Comparison of ENCODE assay signal across 29 mouse cellular contexts in the genomic region with DNA sequence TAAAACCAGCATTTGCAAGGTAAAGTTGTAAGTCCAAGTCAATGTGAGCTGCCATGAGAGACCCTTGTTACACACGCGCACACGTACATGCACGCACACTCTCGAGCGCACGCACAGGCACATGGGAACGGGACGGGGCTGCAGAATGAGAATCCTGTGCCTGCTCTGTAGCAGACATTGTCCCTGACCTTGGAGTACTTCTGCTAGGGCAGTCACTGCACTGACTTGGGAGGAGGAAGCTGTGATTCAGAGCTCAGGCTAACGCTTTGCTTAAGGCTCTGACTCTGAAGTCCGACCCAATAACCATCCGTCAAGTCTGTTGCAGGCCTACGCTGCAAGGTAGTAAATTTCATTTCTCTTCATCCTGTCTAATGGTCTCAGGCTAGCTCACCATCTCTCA. TPM values are rescaled to one million over a fixed set of nuclear protein-coding genes. Genes with fewer than 3 reads are reported as not detected.
DNase-seq lines count a peak whose midpoint lies in the region; ATAC-seq and TF ChIP-seq lines count a peak whose summit lies in the region.
"Had no signal": no experiment of that assay in that cellular context is flagged by ENCODE, and none has a peak within 500 bp of the region (broad histone marks: within the 10 kb centered on the region; RNA-seq: fewer than 3 reads in every experiment).

No protein-coding gene starts in this region.

- DNase-seq in heart, embryonic 10.5 days (ENCODE audit: low spot score) = no peak
- no peak for DNase-seq in heart, adult 11 months
- DNase-seq in heart, postnatal 36 days = no peak
- no peak for DNase-seq in ES-E14 (ENCODE audit: low read depth, low spot score)
- DNase-seq in adrenal gland, postnatal 10 days = peak; percentile 38
- DNase-seq in layer of hippocampus, adult 18-20 months (ENCODE audit: low spot score in 2 of 2) = no peak
- no peak for DNase-seq in layer of hippocampus, postnatal 36 days
- DNase-seq: cerebellum, adult 11 months; cerebellum, adult 9-10 months; embryo, embryonic 11 days; gastrocnemius, postnatal 14 days; kidney, adult 18-20 months; kidney, postnatal 4 days; liver; lung, adult 2 months; lung, postnatal 10 days; spleen, adult 18-20 months; thymus, adult 18-20 months; thymus, postnatal 25 days had no signal

- H3K36me3 ChIP-seq in heart, embryonic 10.5 days = no peaks in the 10 kb centered on the region
- H3K36me3 ChIP-seq in heart, embryonic 15.5 days = no peaks in the 10 kb centered on the region
- no peaks in the 10 kb centered on the region for H3K36me3 ChIP-seq in ES-E14 (ENCODE audit: control insufficient read depth, insufficient read depth, low read length, poor library complexity, severe bottlenecking)
- H3K36me3 ChIP-seq: embryonic facial prominence, embryonic 12.5 days; midbrain, embryonic 10.5 days; midbrain, embryonic 15.5 days; neural tube, embryonic 15.5 days had no signal

- intact Hi-C loops in heart, postnatal 36 days (cut with DNase I) = no loop called here

- H3K9ac ChIP-seq in heart, embryonic 15.5 days = no peak overlapping the region
- H3K9ac ChIP-seq in ES-E14 (ENCODE audit: insufficient read depth, low read depth, low read length, poor library complexity, severe bottlenecking) = peak overlapping the region; percentile 22; the same call in 1 of the 2 replicates
- H3K9ac ChIP-seq: embryonic facial prominence, embryonic 12.5 days; liver, embryonic 14.5 days; midbrain, embryonic 15.5 days; neural tube, embryonic 15.5 days had no signal

- no peaks in the 10 kb centered on the region for H3K9me3 ChIP-seq in heart, embryonic 10.5 days
- H3K9me3 ChIP-seq in heart, embryonic 15.5 days (replicated peaks) = no peaks in the 10 kb centered on the region
- H3K9me3 ChIP-seq in ES-E14 (ENCODE audit: control insufficient read depth, insufficient read depth, low read depth, low read length) = no peaks in the 10 kb centered on the region
- H3K9me3 ChIP-seq: embryonic facial prominence, embryonic 12.5 days; midbrain, embryonic 10.5 days; midbrain, embryonic 15.5 days; neural tube, embryonic 15.5 days had no signal

- peak overlapping the region; percentile 59 for H3K27ac ChIP-seq in heart, embryonic 10.5 days
- peak overlapping the region; percentile 70 for H3K27ac ChIP-seq in heart, embryonic 15.5 days
- no peak overlapping the region for H3K27ac ChIP-seq in ES-E14 (ENCODE audit: insufficient read depth, low read depth, low read length, poor library complexity, severe bottlenecking)
- H3K27ac ChIP-seq: embryonic facial prominence, embryonic 12.5 days; kidney, postnatal 0 days; liver, embryonic 14.5 days; macrophage; midbrain, embryonic 10.5 days; midbrain, embryonic 15.5 days; neural tube, embryonic 15.5 days had no signal

- 87% methylated on average over 13 of the region's 13 CpGs for WGBS in heart, embryonic 10.5 days
- 79% methylated on average over 13 of the region's 13 CpGs for WGBS in heart, embryonic 15.5 days

- H3K27me3 ChIP-seq in heart, embryonic 10.5 days (ENCODE audit: insufficient read depth, poor library complexity, severe bottlenecking) = no peaks in the 10 kb centered on the region
- H3K27me3 ChIP-seq in heart, embryonic 15.5 days = no peaks in the 10 kb centered on the region
- H3K27me3 ChIP-seq: embryonic facial prominence, embryonic 12.5 days; midbrain, embryonic 15.5 days; neural tube, embryonic 15.5 days had no signal

- no peak for ATAC-seq in heart, embryonic 15.5 days (replicated peaks; ENCODE audit: insufficient number of reproducible peaks, insufficient read depth, low FRiP score, low read depth)
- ATAC-seq: forebrain, embryonic 14.5 days; hindbrain, embryonic 16.5 days; midbrain, embryonic 15.5 days had no signal

- no peak overlapping the region for H3K4me3 ChIP-seq in heart, embryonic 10.5 days
- no peak overlapping the region for H3K4me3 ChIP-seq in heart, embryonic 15.5 days
- peak overlapping the region in 1 of 2 experiments; percentile 44; a peak in 2 of 4 replicates for H3K4me3 ChIP-seq in ES-E14 (ENCODE audit: insufficient read depth in 1 of 2, low read depth in 1 of 2, low read length in 2 of 2, poor library complexity in 1 of 2, severe bottlenecking in 1 of 2)
- H3K4me3 ChIP-seq: embryonic facial prominence, embryonic 12.5 days; midbrain, embryonic 10.5 days; midbrain, embryonic 15.5 days; neural tube, embryonic 15.5 days had no signal

- H3K4me2 ChIP-seq in heart, embryonic 15.5 days = no peak overlapping the region
- H3K4me2 ChIP-seq: embryonic facial prominence, embryonic 12.5 days; midbrain, embryonic 15.5 days; neural tube, embryonic 15.5 days had no signal

- in situ Hi-C loops in ES-E14 (cut with MboI; ENCODE audit: low sequenced_read_pairs in 2 of 2, unreplicated experiment in 2 of 2) = no loop called here

- peaks cover 28% of the 10 kb centered on the region for H3K4me1 ChIP-seq in heart, embryonic 10.5 days
- peaks cover 20% of the 10 kb centered on the region for H3K4me1 ChIP-seq in heart, embryonic 15.5 days (replicated peaks)
- H3K4me1 ChIP-seq in ES-E14 (ENCODE audit: control insufficient read depth in 2 of 2, insufficient read depth in 2 of 2, low read length in 2 of 2, poor library complexity in 1 of 2) = peaks cover 5 to 7% of the 10 kb centered on the region in 2 experiments; a peak in 2 of 4 replicates
- H3K4me1 ChIP-seq: embryonic facial prominence, embryonic 12.5 days had no signal

TF ChIP-seq in ES-E14, 5 proteins besides CTCF, POLR2A, EP300 and RAD21:
- TF ChIP-seq ZC3H11A (IDR thresholded peaks at IDR 0.05; ENCODE audit: borderline replicate concordance, low read depth, low read length) = no peak
- TF ChIP-seq HCFC1 (IDR thresholded peaks at IDR 0.05; ENCODE audit: borderline replicate concordance, insufficient read depth, low read length) = no peak
- TF ChIP-seq MAFK (IDR thresholded peaks at IDR 0.05; ENCODE audit: insufficient read depth, low read depth, low read length) = no peak
- TF ChIP-seq CHD2 (IDR thresholded peaks at IDR 0.05; ENCODE audit: low read depth, low read length) = no peak
- TF ChIP-seq ZNF384 (IDR thresholded peaks at IDR 0.05; ENCODE audit: low read depth, low read length) = no peak

RNA-seq across cellular contexts. Expression of gene Mettl16, which starts 21.4 kb away (rescaled TPM):
- 43.2 and 52.9 TPM in 2 replicates for polyA plus RNA-seq in heart, embryonic 10.5 days (2016; fragmentation: Nextera tagmentation; extraction: Ambion mirVana)
- polyA plus RNA-seq in heart, embryonic 15.5 days (2015; fragmentation: Nextera tagmentation; extraction: Ambion mirVana) = 28.0 and 30.5 TPM in 2 replicates
- 10 to 100 TPM; 13.0 to 13.8 TPM for total RNA-seq in heart, postnatal 36 days (2021)
- 52.5 and 72.7 TPM in 2 replicates for total RNA-seq in ES-E14 (2012; rRNA removed)
- total RNA-seq in adrenal gland, postnatal 10 days (2021) = 10 to 100 TPM; 19.3 to 21.3 TPM
- 10 to 100 TPM; 31.4 to 32.5 TPM for total RNA-seq in layer of hippocampus, adult 18-20 months (2021)
- total RNA-seq in layer of hippocampus, postnatal 36 days (2021) = 10 to 100 TPM; 30.7 to 36.0 TPM

RNA-seq across cellular contexts. Expression of gene Pafah1b1, which starts 24.8 kb away (rescaled TPM):
- 47.2 and 55.8 TPM in 2 replicates for polyA plus RNA-seq in heart, embryonic 10.5 days (2016; fragmentation: Nextera tagmentation; extraction: Ambion mirVana)
- 38.7 and 46.9 TPM in 2 replicates for polyA plus RNA-seq in heart, embryonic 15.5 days (2015; fragmentation: Nextera tagmentation; extraction: Ambion mirVana)
- total RNA-seq in heart, postnatal 36 days (2021) = 100 to 1,000 TPM; 201 to 204 TPM
- 41.8 and 64.6 TPM in 2 replicates for total RNA-seq in ES-E14 (2012; rRNA removed)
- total RNA-seq in adrenal gland, postnatal 10 days (2021) = 100 to 1,000 TPM; 145 to 154 TPM
- total RNA-seq in layer of hippocampus, adult 18-20 months (2021) = 100 to 1,000 TPM; 378 to 398 TPM
- 100 to 1,000 TPM; 398 to 402 TPM for total RNA-seq in layer of hippocampus, postnatal 36 days (2021)
